8 mouse cellular contexts compared by ENCODE assay signal in genomic region chr7:143685359-143686067, GRCm38 (mm10). TPM values are rescaled to one million over a fixed set of nuclear protein-coding genes. Genes with fewer than 3 reads are reported as not detected.
DNase-seq lines count a peak whose midpoint lies in the region; ATAC-seq lines count a peak whose summit lies in the region.

Tnfrsf23 (minus strand) TSS chr7:143685872.

- 1% methylated on average over 35 of the region's 35 CpGs for WGBS in heart, embryonic 15.5 days
- 3% methylated on average over 35 of the region's 35 CpGs for WGBS in liver, embryonic 12.5 days (ENCODE audit: insufficient replicate concordance)
- 3% methylated on average over 35 of the region's 35 CpGs for WGBS in stomach, embryonic 16.5 days

- peak within 1 kb of the TSS; percentile 98 for H3K4me2 ChIP-seq in heart, embryonic 15.5 days
- H3K4me2 ChIP-seq in liver, embryonic 12.5 days, result peak within 1 kb of the TSS; percentile 66
- H3K4me2 ChIP-seq in stomach, embryonic 16.5 days (ENCODE audit: low read depth, low read length), result peak within 1 kb of the TSS; percentile 79

- peak within 1 kb of the TSS; percentile 56 for H3K9ac ChIP-seq in heart, embryonic 15.5 days
- H3K9ac ChIP-seq in liver, embryonic 12.5 days, result no peak within 1 kb of the TSS
- H3K9ac ChIP-seq in stomach, embryonic 16.5 days (ENCODE audit: low read length), result peak within 1 kb of the TSS; percentile 67

- peaks cover 28% of the 10 kb centered on the region for H3K36me3 ChIP-seq in heart, embryonic 15.5 days
- H3K36me3 ChIP-seq in liver, embryonic 12.5 days, result no peaks in the 10 kb centered on the region
- H3K36me3 ChIP-seq in stomach, embryonic 16.5 days (ENCODE audit: control insufficient read depth, insufficient read depth, low read length), result peaks cover 8% of the 10 kb centered on the region; the same call in 1 of the 2 replicates

- H3K9me3 ChIP-seq in heart, embryonic 15.5 days (replicated peaks), result no peaks in the 10 kb centered on the region
- no peaks in the 10 kb centered on the region for H3K9me3 ChIP-seq in liver, embryonic 12.5 days (replicated peaks)
- no peaks in the 10 kb centered on the region for H3K9me3 ChIP-seq in stomach, embryonic 16.5 days (replicated peaks; ENCODE audit: control insufficient read depth, low read length)

- no peaks in the 10 kb centered on the region for H3K27me3 ChIP-seq in heart, embryonic 15.5 days
- H3K27me3 ChIP-seq in liver, embryonic 12.5 days (replicated peaks), result peaks cover 17% of the 10 kb centered on the region
- no peaks in the 10 kb centered on the region for H3K27me3 ChIP-seq in stomach, embryonic 16.5 days (ENCODE audit: control insufficient read depth, insufficient read depth, low read length)

- peak; percentile 89 for ATAC-seq in heart, embryonic 15.5 days (replicated peaks; ENCODE audit: insufficient number of reproducible peaks, insufficient read depth, low FRiP score, low read depth)
- peak; percentile 82 for ATAC-seq in liver, embryonic 12.5 days
- peak; percentile 96 for ATAC-seq in stomach, embryonic 16.5 days (ENCODE audit: insufficient read depth, low FRiP score)

- peak within 1 kb of the TSS; percentile 58 for H3K27ac ChIP-seq in heart, embryonic 15.5 days
- H3K27ac ChIP-seq in liver, embryonic 12.5 days, result no peak within 1 kb of the TSS
- H3K27ac ChIP-seq in stomach, embryonic 16.5 days (ENCODE audit: low read length), result no peak within 1 kb of the TSS

- peak; percentile 86 for DNase-seq in A20 (ENCODE audit: low read depth, low spot score)
- peak; percentile 91 for DNase-seq in adrenal gland, adult 2 months
- peak; percentile 85 for DNase-seq in fibroblast of lung, adult 2 months (ENCODE audit: low read depth)
- peak; percentile 83 for DNase-seq in kidney, postnatal 14 days
- DNase-seq in naive thymus-derived CD4-positive, alpha-beta T cell, adult 2 months (ENCODE audit: low read depth), result peak; percentile 86

- peaks cover under 1% of the 10 kb centered on the region; the same call in 1 of the 2 replicates for H3K4me1 ChIP-seq in heart, embryonic 15.5 days (replicated peaks)
- no peaks in the 10 kb centered on the region for H3K4me1 ChIP-seq in liver, embryonic 12.5 days
- no peaks in the 10 kb centered on the region for H3K4me1 ChIP-seq in stomach, embryonic 16.5 days (ENCODE audit: control insufficient read depth, insufficient read depth, low read length)

- peak within 1 kb of the TSS; percentile 64 for H3K4me3 ChIP-seq in heart, embryonic 15.5 days
- peak within 1 kb of the TSS; percentile 40 for H3K4me3 ChIP-seq in liver, embryonic 12.5 days
- H3K4me3 ChIP-seq in stomach, embryonic 16.5 days (replicated peaks; ENCODE audit: low read length), result peak within 1 kb of the TSS; percentile 51

RNA-seq across cellular contexts. Expression of gene Tnfrsf23, which starts in this region (rescaled TPM):
- 1 to 10 TPM; 3.1 to 4.4 TPM for total RNA-seq in adrenal gland, adult 2 months (2021)
- 1.3 TPM in 2 replicates for polyA plus RNA-seq in adrenal gland, adult 2 months (2012; rRNA removed)
- polyA plus RNA-seq in heart, embryonic 15.5 days (2015; fragmentation: Nextera tagmentation; extraction: Ambion mirVana), result 1.9 and 3.0 TPM in 2 replicates
- 0.14 and 0.16 TPM in 2 replicates for polyA plus RNA-seq in liver, embryonic 12.5 days (2016; fragmentation: Nextera tagmentation; extraction: Ambion mirVana)
- polyA plus RNA-seq in stomach, embryonic 16.5 days (2015; fragmentation: Nextera tagmentation; extraction: Ambion mirVana), result 3.5 and 4.6 TPM in 2 replicates

Comparison
In these comparisons a context has a peak if more than half of its experiments do, and no peak if none do; other contexts are left out.
1. Peak in ATAC-seq, H3K4me3 ChIP-seq and H3K4me2 ChIP-seq in liver, embryonic 12.5 days; RNA of the gene not detected or under 1 TPM.